20 mouse cellular contexts compared by ENCODE assay signal in the genomic region with DNA sequence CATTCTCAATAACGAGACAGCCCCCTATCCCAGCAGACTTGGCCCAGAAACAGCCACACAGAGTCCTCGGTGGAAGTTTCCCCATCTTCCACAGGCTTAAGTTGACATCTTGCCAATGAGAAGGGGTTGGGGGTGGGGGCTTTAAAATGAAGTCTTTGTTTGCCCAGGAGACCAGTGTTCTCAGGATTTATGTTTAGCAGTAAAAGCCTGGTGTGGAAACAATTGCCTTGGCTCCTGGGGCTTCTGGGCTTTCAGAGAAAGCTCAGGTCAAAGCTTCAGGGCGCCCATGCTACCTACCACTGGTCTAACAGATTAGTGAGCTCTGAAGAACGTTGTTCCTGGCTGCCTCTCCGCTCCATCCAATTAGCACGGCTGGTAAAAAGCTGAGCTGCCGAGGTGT. TPM values are rescaled to one million over a fixed set of nuclear protein-coding genes. Genes with fewer than 3 reads are reported as not detected.
DNase-seq lines count a peak whose midpoint lies in the region; ATAC-seq and TF ChIP-seq lines count a peak whose summit lies in the region.
"Had no signal": no experiment of that assay in that cellular context is flagged by ENCODE, and none has a peak within 500 bp of the region (broad histone marks: within the 10 kb centered on the region; RNA-seq: fewer than 3 reads in every experiment).

No protein-coding gene starts in this region.

- DNase-seq in heart, adult 11 months, result no peak
- no peak for DNase-seq in midbrain, embryonic 11.5 days (ENCODE audit: low spot score, missing footprints)
- peak; percentile 36 for DNase-seq in forelimb bud, embryonic 11.5 days (ENCODE audit: low read depth, low spot score)
- no peak for DNase-seq in layer of hippocampus, adult 8-10 months (ENCODE audit: low spot score in 2 of 2)
- no peak for DNase-seq in right cerebral cortex, adult 2 months (ENCODE audit: low spot score in 2 of 2)
- DNase-seq: lung, adult 2 months; thymus, adult 18-20 months had no signal

- no peaks in the 10 kb centered on the region for H3K9me3 ChIP-seq in heart, embryonic 12.5 days (replicated peaks)
- H3K9me3 ChIP-seq in midbrain, embryonic 13.5 days, result no peaks in the 10 kb centered on the region
- no peaks in the 10 kb centered on the region for H3K9me3 ChIP-seq in midbrain, embryonic 11.5 days (ENCODE audit: control insufficient read depth, low read length)
- H3K9me3 ChIP-seq: hindbrain, embryonic 15.5 days had no signal

- ATAC-seq in heart, embryonic 12.5 days (ENCODE audit: insufficient number of reproducible peaks, low FRiP score), result no peak
- 0 out of 2 replicates have a peak, but pooled peaks have one; percentile 17 for ATAC-seq in midbrain, embryonic 13.5 days
- ATAC-seq in midbrain, embryonic 11.5 days (ENCODE audit: low FRiP score), result no peak

- H3K27me3 ChIP-seq in heart, embryonic 12.5 days (replicated peaks), result no peaks in the 10 kb centered on the region
- no peaks in the 10 kb centered on the region for H3K27me3 ChIP-seq in midbrain, embryonic 13.5 days
- H3K27me3 ChIP-seq in midbrain, embryonic 11.5 days (ENCODE audit: control insufficient read depth, insufficient read depth, low read length), result no peaks in the 10 kb centered on the region
- peaks cover 7% of the 10 kb centered on the region for H3K27me3 ChIP-seq in myocyte (ENCODE audit: control insufficient read depth, insufficient read depth, insufficient read length)
- H3K27me3 ChIP-seq: hindbrain, embryonic 15.5 days had no signal

- H3K27ac ChIP-seq in heart, embryonic 12.5 days (ENCODE audit: poor library complexity, severe bottlenecking), result no peak overlapping the region
- H3K27ac ChIP-seq in midbrain, embryonic 13.5 days, result no peak overlapping the region; the same call in 1 of the 2 replicates
- H3K27ac ChIP-seq in midbrain, embryonic 11.5 days (ENCODE audit: low read depth, low read length), result no peak overlapping the region
- H3K27ac ChIP-seq: hindbrain, embryonic 15.5 days; left cerebral cortex, adult 2 months had no signal

- peaks cover 6% of the 10 kb centered on the region; the same call in 1 of the 2 replicates for H3K4me1 ChIP-seq in heart, embryonic 12.5 days (replicated peaks)
- peaks cover 11% of the 10 kb centered on the region; the same call in 1 of the 2 replicates for H3K4me1 ChIP-seq in midbrain, embryonic 13.5 days (replicated peaks)
- H3K4me1 ChIP-seq in midbrain, embryonic 11.5 days (ENCODE audit: control insufficient read depth, insufficient read depth, low read length), result no peaks in the 10 kb centered on the region

- no peak overlapping the region for H3K4me3 ChIP-seq in heart, embryonic 12.5 days
- no peak overlapping the region for H3K4me3 ChIP-seq in midbrain, embryonic 13.5 days (replicated peaks)
- no peak overlapping the region for H3K4me3 ChIP-seq in midbrain, embryonic 11.5 days (ENCODE audit: low read depth, low read length)
- H3K4me3 ChIP-seq in myocyte, result no peak overlapping the region
- H3K4me3 ChIP-seq: erythroblast, embryonic 14.5 days; hindbrain, embryonic 15.5 days; left cerebral cortex, adult 2 months had no signal

- no peak overlapping the region for H3K9ac ChIP-seq in heart, embryonic 12.5 days
- H3K9ac ChIP-seq in midbrain, embryonic 13.5 days (replicated peaks), result no peak overlapping the region
- no peak overlapping the region for H3K9ac ChIP-seq in midbrain, embryonic 11.5 days (ENCODE audit: low read length)
- H3K9ac ChIP-seq: hindbrain, embryonic 15.5 days had no signal

- H3K36me3 ChIP-seq in heart, embryonic 12.5 days, result no peaks in the 10 kb centered on the region
- H3K36me3 ChIP-seq in midbrain, embryonic 13.5 days, result no peaks in the 10 kb centered on the region
- H3K36me3 ChIP-seq in midbrain, embryonic 11.5 days (ENCODE audit: control insufficient read depth, insufficient read depth, low read length), result no peaks in the 10 kb centered on the region
- no peaks in the 10 kb centered on the region for H3K36me3 ChIP-seq in myocyte (ENCODE audit: control insufficient read depth, insufficient read depth)
- H3K36me3 ChIP-seq: hindbrain, embryonic 15.5 days had no signal

- H3K79me2 ChIP-seq in myocyte (ENCODE audit: control insufficient read depth, insufficient read depth), result no peaks in the 10 kb centered on the region

- 56% methylated on average over 7 of the region's 7 CpGs for WGBS in heart, embryonic 12.5 days
- WGBS in midbrain, embryonic 13.5 days, result 32% methylated on average over 7 of the region's 7 CpGs
- WGBS in midbrain, embryonic 11.5 days, result 49% methylated on average over 7 of the region's 7 CpGs

- TF ChIP-seq POLR2A in myocyte (IDR thresholded peaks at IDR 0.05; ENCODE audit: insufficient read length, low read depth), result no peak

- H3ac ChIP-seq in myocyte (ENCODE audit: control insufficient read depth, insufficient read length), result no peak overlapping the region

- peak overlapping the region; percentile 14; the same call in 1 of the 2 replicates for H3K4me2 ChIP-seq in heart, embryonic 12.5 days
- no peak overlapping the region for H3K4me2 ChIP-seq in midbrain, embryonic 13.5 days (replicated peaks)
- H3K4me2 ChIP-seq in midbrain, embryonic 11.5 days, result no peak overlapping the region
- H3K4me2 ChIP-seq in myocyte (ENCODE audit: low read depth), result peak overlapping the region; percentile 60
- H3K4me2 ChIP-seq: hindbrain, embryonic 15.5 days had no signal

TF ChIP-seq in myocyte, 11 proteins besides CTCF, POLR2A, EP300 and RAD21:
- no peak for TF ChIP-seq TCF3 (IDR thresholded peaks at IDR 0.05; ENCODE audit: insufficient read length, low read depth)
- TF ChIP-seq USF1 (IDR thresholded peaks at IDR 0.05; ENCODE audit: low read depth), result no peak
- TF ChIP-seq CEBPB (IDR thresholded peaks at IDR 0.05; ENCODE audit: insufficient read depth, poor library complexity, severe bottlenecking), result no peak

RNA-seq across cellular contexts. Expression of a gene that starts 6.0 kb away (rescaled TPM):
- not detected in 2 replicates for polyA plus RNA-seq in heart, embryonic 12.5 days (2016; fragmentation: Nextera tagmentation; extraction: Ambion mirVana)
- polyA plus RNA-seq in midbrain, embryonic 13.5 days (2015; fragmentation: Nextera tagmentation; extraction: Ambion mirVana), result not detected in 2 replicates
- polyA plus RNA-seq in midbrain, embryonic 11.5 days (2014; fragmentation: Nextera tagmentation; extraction: Ambion mirVana), result not detected in 2 replicates
- polyA plus RNA-seq in myocyte (2012; fragmentation: generic; extraction: Trizol), result not detected
- total RNA-seq in layer of hippocampus, adult 8-10 months (2022), result not detected
- total RNA-seq: adrenal gland, adult 18-20 months; ES-E14; layer of hippocampus, adult 18-20 months; left cerebral cortex, adult 2 months; liver, adult 2 months had no signal
- polyA plus RNA-seq: C2C12; erythroblast, embryonic 14.5 days; gonadal fat pad, adult 2 months; heart, embryonic 16.5 days; hindbrain, embryonic 15.5 days; liver, adult 2 months; lung, adult 2 months had no signal

RNA-seq across cellular contexts. Expression of a gene that starts 43.2 kb away (rescaled TPM):
- polyA plus RNA-seq in heart, embryonic 12.5 days (2016; fragmentation: Nextera tagmentation; extraction: Ambion mirVana), result not detected in 2 replicates
- polyA plus RNA-seq in midbrain, embryonic 13.5 days (2015; fragmentation: Nextera tagmentation; extraction: Ambion mirVana), result not detected in 2 replicates
- polyA plus RNA-seq in midbrain, embryonic 11.5 days (2014; fragmentation: Nextera tagmentation; extraction: Ambion mirVana), result not detected in 2 replicates
- polyA plus RNA-seq in myocyte (2012; fragmentation: generic; extraction: Trizol), result not detected
- total RNA-seq in layer of hippocampus, adult 8-10 months (2022), result not detected
- total RNA-seq: adrenal gland, adult 18-20 months; ES-E14; layer of hippocampus, adult 18-20 months; left cerebral cortex, adult 2 months; liver, adult 2 months had no signal
- polyA plus RNA-seq: C2C12; heart, embryonic 16.5 days; hindbrain, embryonic 15.5 days; liver, adult 2 months; lung, adult 2 months had no signal

Comparison
In these comparisons a context has a peak if more than half of its experiments do, and no peak if none do; other contexts are left out.
1. H3K4me2 ChIP-seq: peak in heart, embryonic 12.5 days (single experiment) and myocyte (single experiment); none in midbrain, embryonic 13.5 days (single experiment) and midbrain, embryonic 11.5 days (single experiment).